Mouse (Mus musculus): ENCODE results near the gene Pfkfb1. TPM values are rescaled to one million over a fixed set of nuclear protein-coding genes. Genes with fewer than 3 reads are reported as not detected.
A peak's percentile ranks its signal among the peaks of the same experiment; 100 is the strongest.

Pfkfb1 gene
- total RNA-seq, 2 experiments from 2014 or later, result 1.1 to 1.7 TPM

GRCm38 (mm10) chrX:150593266-150594035 lies 5.4 kb downstream of the Pfkfb1 start:
- Histone ChIP-seq H3K4me3 (no peak overlapping the region), H3K27ac (no peak overlapping the region)
- TF ChIP-seq CTCF (IDR thresholded peaks at IDR 0.05), result no peak
- intact Hi-C loops (cut with DNase I), result no loop called here
- no peak for DNase-seq (ENCODE audit: extremely low spot score in 1 of 2, low spot score in 2 of 2)

- no peak overlapping the region for H3K4me3 ChIP-seq
- H3K27ac ChIP-seq, result no peak overlapping the region
- no peak for DNase-seq (ENCODE audit: extremely low spot score in 1 of 2, low spot score in 2 of 2)
- intact Hi-C loops (cut with DNase I), result no loop called here
- no peak for TF ChIP-seq CTCF (IDR thresholded peaks at IDR 0.05)
Measured at GRCm38 (mm10) chrX:150594176-150594575, 6.1 kb downstream of the Pfkfb1 start.

GRCm38 (mm10) chrX:150595016-150595760 lies 7.2 kb downstream of the Pfkfb1 start:
- Histone ChIP-seq H3K27ac (no peak overlapping the region), H3K4me3 (no peak overlapping the region)
- no peak for DNase-seq (ENCODE audit: extremely low spot score in 1 of 2, low spot score in 2 of 2)
- intact Hi-C loops (cut with DNase I), result no loop called here
- TF ChIP-seq CTCF (IDR thresholded peaks at IDR 0.05), result no peak

- intact Hi-C loops (cut with DNase I), result no loop called here
- Histone ChIP-seq H3K4me3 (no peak overlapping the region), H3K27ac (no peak overlapping the region)
- no peak for TF ChIP-seq CTCF (IDR thresholded peaks at IDR 0.05)
- DNase-seq (ENCODE audit: extremely low spot score in 1 of 2, low spot score in 2 of 2), result no peak
Measured at GRCm38 (mm10) chrX:150598882-150599281, 10.9 kb downstream of the Pfkfb1 start.

- no peak for DNase-seq (ENCODE audit: extremely low spot score in 1 of 2, low spot score in 2 of 2)
- no peak overlapping the region for H3K27ac ChIP-seq
- intact Hi-C loops (cut with DNase I), result no loop called here
- TF ChIP-seq CTCF (IDR thresholded peaks at IDR 0.05), result no peak
- H3K4me3 ChIP-seq, result no peak overlapping the region
Measured at GRCm38 (mm10) chrX:150636421-150636820, 48.4 kb downstream of the Pfkfb1 start.

GRCm38 (mm10) chrX:150656122-150656907 lies 68.3 kb downstream of the Pfkfb1 start:
- peak in 1 of 2 experiments; percentile 51 for DNase-seq (ENCODE audit: extremely low spot score in 1 of 2, low spot score in 2 of 2)
- Histone ChIP-seq H3K27ac (peak overlapping the region; percentile 86), H3K4me3 (peak overlapping the region; percentile 55)
- intact Hi-C loops (cut with DNase I), result loop anchor here (2.0 to 10.0 kb wide), 6 partner anchors 69 to 438 kb away; partner anchors contain the start of genes Apex2, Gnl3l, Maged2 and Pfkfb1
- TF ChIP-seq CTCF (IDR thresholded peaks at IDR 0.05), result no peak

- H3K27ac ChIP-seq, result peak within 1 kb of the TSS; percentile 86
- peak within 1 kb of the TSS; percentile 55 for H3K4me3 ChIP-seq
- no peak; the same call in none of the 2 replicates for TF ChIP-seq CTCF (IDR thresholded peaks at IDR 0.05)
- intact Hi-C loops (cut with DNase I), result loop anchor here (2.0 to 10.0 kb wide), 6 partner anchors 70 to 438 kb away; partner anchors contain the start of genes Apex2, Gnl3l, Maged2 and Pfkfb1
- peak; percentile 38 to 50 for DNase-seq (ENCODE audit: extremely low spot score in 1 of 2, low spot score in 2 of 2)
Measured at GRCm38 (mm10) chrX:150656908-150657796, 69.1 kb downstream of the Pfkfb1 start, which contains the start of gene Tro. TSS of gene Tro (minus strand) at chrX:150657583.

- no peak for TF ChIP-seq CTCF (IDR thresholded peaks at IDR 0.05)
- H3K27ac ChIP-seq, result no peak overlapping the region
- DNase-seq (ENCODE audit: extremely low spot score in 1 of 2, low spot score in 2 of 2), result no peak
- intact Hi-C loops (cut with DNase I), result loop anchor here (2.0 to 10.0 kb wide), 6 partner anchors 70 to 437 kb away; partner anchors contain the start of genes Apex2, Gnl3l, Maged2 and Pfkfb1
- H3K4me3 ChIP-seq, result peak overlapping the region; percentile 55
Measured at GRCm38 (mm10) chrX:150657797-150658118, 69.7 kb downstream of the Pfkfb1 start.

GRCm38 (mm10) chrX:150662809-150663208 lies 74.8 kb downstream of the Pfkfb1 start:
- DNase-seq (ENCODE audit: extremely low spot score in 1 of 2, low spot score in 2 of 2), result no peak
- TF ChIP-seq CTCF (IDR thresholded peaks at IDR 0.05), result peak; percentile 42
- Histone ChIP-seq H3K27ac (no peak overlapping the region), H3K4me3 (no peak overlapping the region)
- intact Hi-C loops (cut with DNase I), result no loop called here

GRCm38 (mm10) chrX:150677505-150677904 lies 89.5 kb downstream of the Pfkfb1 start:
- no peak for DNase-seq (ENCODE audit: extremely low spot score in 1 of 2, low spot score in 2 of 2)
- intact Hi-C loops (cut with DNase I), result no loop called here
- no peak for TF ChIP-seq CTCF (IDR thresholded peaks at IDR 0.05)
- no peak overlapping the region for H3K27ac ChIP-seq
- H3K4me3 ChIP-seq, result no peak overlapping the region

Small RNA genes lying within 50 kb of the gene (microRNA-seq; reads per million reads assigned to microRNA genes)
- gene Mir3620, result 0 reads per million in 2 experiments

Other genes starting within 250 kb of the Pfkfb1 start
- gene Tmem29, start 129.1 kb upstream of the Pfkfb1 start, total RNA-seq (2021), result 10 to 100 TPM; 36.5 to 38.9 TPM
- gene Alas2, start 40.9 kb upstream of the Pfkfb1 start, total RNA-seq (2021), result 1 to 10 TPM; 4.7 to 5.4 TPM
- gene Apex2, start 1.6 kb downstream of the Pfkfb1 start, total RNA-seq (2021), result 10 to 100 TPM; 15.2 to 16.4 TPM
- gene Tro, start 69.4 kb downstream of the Pfkfb1 start, total RNA-seq (2021), result 100 to 1,000 TPM; 156 to 158 TPM
- 10 to 100 TPM; 42.6 to 49.5 TPM for gene Maged2, start 226.1 kb downstream of the Pfkfb1 start, total RNA-seq (2021)